Mouse (Mus musculus) embryonic facial prominence, embryonic 13.5 days (tissue): ENCODE data around the gene Prickle1. TPM values are rescaled to one million over a fixed set of nuclear protein-coding genes. Genes with fewer than 3 reads are reported as not detected.

ENCODE experiments used
- ATAC-seq: fragments of 200-750 bp; cut with Nextera tagmentation; 2 replicates; pipeline ENCODE4 v1.8.0; 2017; ENCODE audit warnings: low read depth; ENCODE audit not compliant: insufficient number of reproducible peaks, insufficient read depth, low FRiP score, low TSS enrichment
- H3K27ac ChIP-seq: fragments of 300-500 bp; sonication (generic); 2 replicates; pipeline ENCODE4 v1.5.1; 2015; ENCODE audit warnings: moderate library complexity, mild to moderate bottlenecking, inconsistent platforms
- H3K27me3 ChIP-seq: fragments of 300-500 bp; sonication (generic); 2 replicates; pipeline ENCODE4 v1.6.1; 2015; ENCODE audit warnings: mild to moderate bottlenecking, inconsistent platforms
- H3K36me3 ChIP-seq: fragments of 300-500 bp; sonication (generic); 2 replicates; pipeline ENCODE4 v1.6.1; 2015; ENCODE audit warnings: mild to moderate bottlenecking, inconsistent platforms
- H3K4me1 ChIP-seq: fragments of 300-500 bp; sonication (generic); 2 replicates; pipeline ENCODE4 v1.6.1; 2015; ENCODE audit warnings: inconsistent platforms
- H3K4me2 ChIP-seq: fragments of 300-500 bp; sonication (generic); 2 replicates; pipeline ENCODE4 v1.6.1; 2015; ENCODE audit warnings: moderate library complexity, mild to moderate bottlenecking, inconsistent platforms
- H3K4me3 ChIP-seq: fragments of 300-500 bp; sonication (generic); 2 replicates; pipeline ENCODE4 v1.5.1; 2015; ENCODE audit warnings: mild to moderate bottlenecking, inconsistent platforms
- H3K9ac ChIP-seq: fragments of 300-500 bp; sonication (generic); 2 replicates; pipeline ENCODE4 v1.6.1; 2015; ENCODE audit warnings: mild to moderate bottlenecking, inconsistent platforms
- H3K9me3 ChIP-seq: fragments of 300-500 bp; sonication (generic); 2 replicates; pipeline ENCODE4 v1.6.1; 2016; ENCODE audit warnings: inconsistent platforms
- WGBS: fragments of 180-500 bp; shearing (Covaris S2); methylation state at CpG from one replicate; pipeline ENCODE4 v1.1.7; 2015; ENCODE audit warnings: mixed read lengths; 5-methylcytosine and 5-hydroxymethylcytosine counted together
- polyA plus RNA-seq: library from polyadenylated mRNA; unstranded; fragments of >200 nt; fragmentation: Nextera tagmentation; extraction: Ambion mirVana; gene quantifications from 2 replicates; pipeline ENCODE4 v1.2.1, GENCODE M21; 2015

Gene Prickle1
- polyA plus RNA-seq, 1 experiment from 2014 or later, result 46.5 TPM

- Histone ChIP-seq H3K36me3 (no peaks in the 10 kb centered on the region), H3K4me3 (no peak overlapping the region), H3K27ac (no peak overlapping the region), H3K9ac (no peak overlapping the region), H3K9me3 (peaks cover 7% of the 10 kb centered on the region; the same call in 1 of the 2 replicates), H3K4me1 (peaks cover 26% of the 10 kb centered on the region), H3K4me2 (no peak overlapping the region), H3K27me3 (no peaks in the 10 kb centered on the region)
- WGBS, result 83% methylated on average over 3 of the region's 3 CpGs
- no peak for ATAC-seq
Observed at GRCm38 (mm10) chr15:93615031-93615430, 19.3 kb upstream of the Prickle1 start.

DNA sequence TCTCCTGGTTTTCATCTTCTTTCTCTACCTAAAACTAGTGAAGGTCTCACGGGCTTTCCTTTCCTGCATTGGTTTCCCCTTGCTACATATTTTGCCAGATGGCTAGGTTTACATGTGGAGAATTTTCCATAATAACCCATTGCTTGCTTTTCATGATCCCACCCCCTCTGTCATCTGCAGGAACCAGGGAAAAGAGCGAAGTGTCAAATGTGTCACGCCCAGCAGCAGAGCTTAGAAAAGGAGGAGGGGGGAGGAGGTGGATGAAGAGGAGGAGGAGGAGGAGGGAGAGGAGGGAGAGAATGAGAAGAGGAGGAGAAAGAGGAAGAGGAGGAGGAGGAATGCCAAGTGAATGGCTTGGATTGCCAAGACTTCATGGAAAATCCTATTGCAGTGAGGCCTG, 17.9 kb upstream of the Prickle1 start:
- Histone ChIP-seq H3K4me3 (no peak overlapping the region), H3K27me3 (no peaks in the 10 kb centered on the region), H3K9me3 (peaks cover 7% of the 10 kb centered on the region; the same call in 1 of the 2 replicates), H3K9ac (no peak overlapping the region), H3K4me1 (peaks cover 25% of the 10 kb centered on the region), H3K4me2 (no peak overlapping the region), H3K27ac (0 out of 2 replicates have a peak overlapping the region, but pooled peaks have one; percentile 18), H3K36me3 (no peaks in the 10 kb centered on the region)
- no peak for ATAC-seq
- 38% methylated on average over 3 of the region's 3 CpGs for WGBS

- H3K27ac ChIP-seq, result no peak overlapping the region
- no peak for ATAC-seq
- peaks cover 25% of the 10 kb centered on the region for H3K4me1 ChIP-seq
- no peaks in the 10 kb centered on the region for H3K27me3 ChIP-seq
- no peaks in the 10 kb centered on the region for H3K36me3 ChIP-seq
- no peak overlapping the region for H3K4me3 ChIP-seq
- no peak overlapping the region for H3K4me2 ChIP-seq
- H3K9me3 ChIP-seq, result peaks cover 7% of the 10 kb centered on the region; the same call in 1 of the 2 replicates
- no peak overlapping the region for H3K9ac ChIP-seq
- WGBS, result 85% methylated on average over 16 of the region's 16 CpGs
Observed at GRCm38 (mm10) chr15:93611536-93612300, 16.0 kb upstream of the Prickle1 start.

DNA sequence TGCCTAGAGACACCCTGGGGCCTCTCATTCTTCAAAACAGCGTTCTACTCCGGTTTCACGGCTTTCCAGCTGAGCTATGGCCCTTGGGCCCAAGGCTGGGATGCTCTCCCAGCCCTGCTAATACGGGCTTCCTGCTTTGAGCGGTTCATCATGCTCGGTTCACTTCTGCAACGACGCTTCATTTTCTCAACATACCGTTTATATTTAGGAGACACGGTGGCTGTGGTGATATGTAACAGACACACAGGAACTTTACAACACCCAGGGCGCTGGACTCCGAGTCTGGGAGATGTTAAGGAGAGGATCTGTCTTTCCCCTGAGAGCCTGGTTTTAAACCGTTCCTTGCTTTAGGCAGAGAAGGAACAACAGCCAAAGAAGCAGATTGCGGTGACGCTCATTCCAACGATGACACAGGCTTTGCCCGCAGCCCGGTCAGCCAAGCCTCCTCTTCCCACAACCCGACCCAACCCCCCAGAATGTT, 15.1 kb upstream of the Prickle1 start:
- no peaks in the 10 kb centered on the region for H3K36me3 ChIP-seq
- H3K27me3 ChIP-seq, result no peaks in the 10 kb centered on the region
- peak overlapping the region; percentile 81 for H3K27ac ChIP-seq
- WGBS, result 28% methylated on average over 19 of the region's 19 CpGs
- ATAC-seq, result no peak
- no peak overlapping the region for H3K4me3 ChIP-seq
- peaks cover 25% of the 10 kb centered on the region for H3K4me1 ChIP-seq
- H3K9ac ChIP-seq, result no peak overlapping the region
- H3K4me2 ChIP-seq, result peak overlapping the region; percentile 21
- peaks cover 7% of the 10 kb centered on the region; the same call in 1 of the 2 replicates for H3K9me3 ChIP-seq

DNA sequence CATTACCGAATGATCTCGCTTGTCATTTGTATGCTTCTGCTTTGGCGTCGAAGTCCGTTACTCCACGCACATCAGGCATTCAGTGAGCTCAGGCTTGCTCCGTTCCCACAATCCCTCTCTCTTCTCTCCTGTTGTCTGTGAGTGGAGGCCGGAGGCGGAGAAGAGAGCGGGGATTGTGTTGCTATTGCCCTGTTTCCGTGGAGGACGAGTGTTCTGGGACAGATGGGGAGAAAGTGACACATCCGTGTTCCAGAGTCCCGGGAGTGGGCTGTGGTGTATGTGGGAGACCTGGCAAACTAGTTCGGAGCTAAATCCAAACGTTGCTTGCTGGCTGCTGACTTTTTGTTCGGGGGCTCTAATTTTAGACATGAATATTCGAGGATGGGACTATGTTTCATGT, 14.6 kb upstream of the Prickle1 start:
- Histone ChIP-seq H3K36me3 (no peaks in the 10 kb centered on the region), H3K4me2 (peak overlapping the region; percentile 21; the same call in 1 of the 2 replicates), H3K9me3 (peaks cover 4% of the 10 kb centered on the region; the same call in 1 of the 2 replicates), H3K4me3 (no peak overlapping the region), H3K9ac (no peak overlapping the region), H3K27me3 (no peaks in the 10 kb centered on the region), H3K4me1 (peaks cover 25% of the 10 kb centered on the region), H3K27ac (peak overlapping the region; percentile 81)
- ATAC-seq, result no peak
- WGBS, result 63% methylated on average over 18 of the region's 18 CpGs

GRCm38 (mm10) chr15:93602850-93603249, 7.2 kb upstream of the Prickle1 start:
- no peaks in the 10 kb centered on the region for H3K4me1 ChIP-seq
- H3K27ac ChIP-seq, result no peak overlapping the region
- no peaks in the 10 kb centered on the region for H3K36me3 ChIP-seq
- no peaks in the 10 kb centered on the region for H3K27me3 ChIP-seq
- no peak overlapping the region for H3K4me2 ChIP-seq
- WGBS, result 84% methylated on average over 6 of the region's 6 CpGs
- H3K9me3 ChIP-seq, result no peaks in the 10 kb centered on the region
- ATAC-seq, result no peak
- no peak overlapping the region for H3K9ac ChIP-seq
- no peak overlapping the region for H3K4me3 ChIP-seq

DNA sequence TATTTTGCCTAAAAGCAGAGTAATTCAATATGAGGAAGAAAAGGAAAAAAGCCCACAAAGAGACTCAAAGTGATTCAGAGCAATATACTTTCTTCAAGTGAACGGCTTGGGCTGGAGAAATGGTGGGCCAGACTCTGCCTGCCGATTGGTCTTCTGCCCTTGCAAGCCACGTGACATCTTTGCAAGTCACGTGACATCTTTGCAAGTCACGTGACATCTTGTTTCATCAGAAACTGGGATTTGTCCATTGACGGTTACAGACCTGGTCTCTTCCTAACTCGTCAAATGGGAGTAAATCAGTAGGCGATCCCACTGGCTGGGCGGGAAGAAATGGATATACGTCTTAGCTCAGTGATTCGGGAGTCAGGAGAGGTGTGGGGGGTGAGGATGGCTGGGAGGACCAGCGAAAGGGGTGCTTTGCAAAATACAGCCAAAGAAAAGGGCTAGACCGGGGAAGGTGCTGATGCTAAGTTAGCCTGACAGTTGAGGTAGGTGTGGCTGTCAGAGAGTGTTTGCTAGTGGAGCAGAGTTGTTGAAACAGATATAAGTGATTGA, 5.8 kb upstream of the Prickle1 start:
- Histone ChIP-seq H3K4me3 (no peak overlapping the region), H3K27ac (no peak overlapping the region), H3K9ac (no peak overlapping the region), H3K4me2 (no peak overlapping the region), H3K27me3 (no peaks in the 10 kb centered on the region), H3K36me3 (no peaks in the 10 kb centered on the region), H3K4me1 (peaks cover 5% of the 10 kb centered on the region), H3K9me3 (no peaks in the 10 kb centered on the region)
- ATAC-seq, result no peak
- 86% methylated on average over 13 of the region's 13 CpGs for WGBS

DNA sequence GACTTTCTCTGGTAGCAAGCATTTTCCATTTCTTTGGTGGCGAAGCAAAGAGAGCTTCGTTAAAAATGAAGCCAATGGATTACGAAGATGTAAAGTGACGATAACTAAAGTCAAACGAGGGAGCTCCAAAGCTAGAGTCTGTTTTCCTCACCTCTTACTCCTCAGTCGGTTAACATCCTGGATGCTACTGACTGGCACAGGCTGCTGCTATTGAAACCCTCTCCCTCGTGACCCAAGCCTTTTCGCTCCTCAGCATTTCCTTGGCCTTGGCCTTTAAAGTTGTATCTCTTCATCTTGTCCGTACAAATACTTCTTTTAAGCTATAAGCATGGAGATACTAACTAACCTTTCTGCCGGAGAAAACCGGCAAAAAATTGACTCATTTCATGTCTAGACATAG, 1.3 kb upstream of the Prickle1 start:
- Histone ChIP-seq H3K36me3 (no peaks in the 10 kb centered on the region), H3K27me3 (no peaks in the 10 kb centered on the region), H3K9me3 (no peaks in the 10 kb centered on the region), H3K4me1 (peaks cover 24% of the 10 kb centered on the region), H3K4me2 (peak overlapping the region; percentile 81), H3K27ac (no peak overlapping the region), H3K4me3 (peak overlapping the region; percentile 94), H3K9ac (peak overlapping the region; percentile 98; the same call in 1 of the 2 replicates)
- ATAC-seq, result no peak
- WGBS, result 54% methylated on average over 11 of the region's 11 CpGs

GRCm38 (mm10) chr15:93596285-93596684, 594 bp upstream of the Prickle1 start:
- H3K9ac ChIP-seq, result peak overlapping the region; percentile 98
- H3K4me1 ChIP-seq, result peaks cover 31% of the 10 kb centered on the region
- peak overlapping the region; percentile 81 for H3K4me2 ChIP-seq
- no peaks in the 10 kb centered on the region for H3K9me3 ChIP-seq
- ATAC-seq, result peak; percentile 33; the same call in 1 of the 2 replicates
- 0% methylated on average over 11 of the region's 11 CpGs for WGBS
- H3K27ac ChIP-seq, result peak overlapping the region; percentile 98
- peak overlapping the region; percentile 94 for H3K4me3 ChIP-seq
- H3K27me3 ChIP-seq, result no peaks in the 10 kb centered on the region
- H3K36me3 ChIP-seq, result no peaks in the 10 kb centered on the region

- Histone ChIP-seq H3K27ac (peak overlapping the region; percentile 98), H3K9me3 (no peaks in the 10 kb centered on the region), H3K9ac (peak overlapping the region; percentile 98), H3K4me3 (peak overlapping the region; percentile 94), H3K36me3 (no peaks in the 10 kb centered on the region), H3K4me1 (peaks cover 41% of the 10 kb centered on the region), H3K4me2 (peak overlapping the region; percentile 81), H3K27me3 (no peaks in the 10 kb centered on the region)
- under 1% methylated on average over 63 of the region's 64 CpGs for WGBS
- peak; percentile 50 for ATAC-seq
Observed at GRCm38 (mm10) chr15:93594888-93595698, 598 bp downstream of the Prickle1 start.

GRCm38 (mm10) chr15:93594296-93594887, 1.3 kb downstream of the Prickle1 start:
- Histone ChIP-seq H3K4me2 (peak overlapping the region; percentile 81), H3K27me3 (no peaks in the 10 kb centered on the region), H3K9me3 (no peaks in the 10 kb centered on the region), H3K9ac (peak overlapping the region; percentile 98), H3K4me3 (peak overlapping the region; percentile 94), H3K36me3 (no peaks in the 10 kb centered on the region), H3K27ac (peak overlapping the region; percentile 98), H3K4me1 (peaks cover 48% of the 10 kb centered on the region)
- no peak for ATAC-seq
- 8% methylated on average over 10 of the region's 10 CpGs for WGBS
